Mouse (Mus musculus) kidney, postnatal 36 days (tissue): ENCODE data around the gene Gm28041.
"Not testable (repeated sequence)": the region's sequence is repeated elsewhere in the genome, so short reads cannot be mapped to it uniquely, and the experiment has no call there.

ENCODE experiments used
- DNase-seq, 2 experiments: peaks; one replicate each; pipeline ENCODE4 v3.0.0; 2021 to 2022; ENCODE audit warnings: mixed read lengths in 2 of 2

The Gm28041 gene

GRCm38 (mm10) chr13:67375050-67375911 is at the start of gene Gm28041, which contains the start of gene Zfp456:
Gene Gm28041 (minus strand): TSS chr13:67375733.
Gene Zfp456 (minus strand): TSS chr13:67375810.
- peak; percentile 86 to 89 for DNase-seq

- not testable (repeated sequence) for DNase-seq
Observed at GRCm38 (mm10) chr13:67422532-67422931, 47.0 kb upstream of the Gm28041 start.

DNA sequence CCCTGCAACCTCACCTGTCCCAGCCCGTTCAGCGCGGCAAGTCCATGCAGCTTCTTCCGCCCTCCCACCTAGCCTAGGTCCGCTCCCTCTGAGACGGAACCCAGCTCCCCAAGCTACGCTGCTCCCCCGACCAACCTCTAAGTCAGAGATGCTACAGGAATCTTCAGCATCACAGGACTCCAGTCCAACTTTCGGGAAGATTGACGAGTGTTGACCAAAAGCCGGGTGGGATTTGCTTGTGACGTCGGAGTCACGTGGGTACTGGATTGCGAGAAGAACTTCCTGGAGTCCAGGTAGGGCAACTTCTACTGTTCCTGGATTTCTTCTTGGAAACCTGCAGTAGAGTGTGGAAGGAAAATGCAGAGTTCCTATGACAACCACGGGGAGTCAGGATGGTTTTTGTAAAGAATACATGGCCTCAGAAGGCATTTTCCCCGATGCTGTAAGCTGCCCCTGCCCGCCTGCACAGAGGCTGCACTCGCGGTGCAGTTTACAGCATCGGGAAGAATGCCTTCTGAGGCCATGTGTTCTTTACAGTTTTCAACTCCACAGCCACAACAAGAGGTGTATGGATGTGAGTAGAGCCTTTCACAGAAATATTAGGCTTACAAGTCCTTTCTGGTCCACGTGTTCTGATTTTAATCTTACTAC is 45.8 kb upstream of the Gm28041 start, which contains the start of gene Zfp459:
Zfp459 (minus strand) TSS at position 212 of the 651 bp plus-strand sequence.
- DNase-seq = peak; percentile 64 to 80

- DNase-seq = no peak
Observed at GRCm38 (mm10) chr13:67420558-67421206, 45.1 kb upstream of the Gm28041 start.

DNA sequence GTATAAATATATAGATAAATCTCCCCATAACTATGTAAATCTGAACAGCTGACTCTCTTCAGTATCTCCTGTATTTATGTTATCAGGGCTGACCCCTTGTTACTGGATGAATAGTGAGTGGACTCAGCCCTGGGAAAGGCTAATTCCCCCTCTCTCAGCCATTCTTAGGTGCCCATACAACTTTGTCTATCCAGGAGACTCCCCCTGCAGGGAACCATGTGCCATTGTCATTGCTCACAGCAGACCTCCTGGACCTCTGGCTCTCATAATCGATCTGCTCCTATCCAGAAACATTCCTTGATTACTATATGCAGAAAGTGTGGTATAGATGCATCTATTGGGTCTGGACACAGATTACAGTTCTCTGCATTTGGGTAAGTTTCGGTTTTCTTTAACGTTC is 41.3 kb upstream of the Gm28041 start:
- no peak for DNase-seq

DNA sequence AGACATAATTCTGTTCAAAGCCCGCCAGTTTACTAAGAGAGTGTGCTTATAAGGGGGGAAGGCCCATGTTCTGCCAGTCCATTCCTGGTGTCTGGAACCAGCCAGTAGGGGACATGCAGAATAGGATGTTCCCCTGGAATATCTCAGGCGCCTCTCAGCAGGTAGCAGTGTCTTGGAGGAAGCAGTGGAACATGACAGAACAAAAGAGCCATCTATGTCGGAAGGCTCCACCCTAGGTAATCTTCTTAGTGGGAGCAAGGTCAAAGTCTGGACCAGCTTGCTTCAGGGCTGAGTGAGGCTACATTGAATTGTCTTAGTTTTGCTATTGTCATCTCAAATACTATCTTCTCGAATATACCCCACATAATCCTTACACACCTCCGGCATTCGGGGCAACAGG is 40.2 kb upstream of the Gm28041 start:
- no peak for DNase-seq

GRCm38 (mm10) chr13:67413634-67414033 is 38.1 kb upstream of the Gm28041 start:
- peak in 1 of 2 experiments; percentile 11 for DNase-seq

DNA sequence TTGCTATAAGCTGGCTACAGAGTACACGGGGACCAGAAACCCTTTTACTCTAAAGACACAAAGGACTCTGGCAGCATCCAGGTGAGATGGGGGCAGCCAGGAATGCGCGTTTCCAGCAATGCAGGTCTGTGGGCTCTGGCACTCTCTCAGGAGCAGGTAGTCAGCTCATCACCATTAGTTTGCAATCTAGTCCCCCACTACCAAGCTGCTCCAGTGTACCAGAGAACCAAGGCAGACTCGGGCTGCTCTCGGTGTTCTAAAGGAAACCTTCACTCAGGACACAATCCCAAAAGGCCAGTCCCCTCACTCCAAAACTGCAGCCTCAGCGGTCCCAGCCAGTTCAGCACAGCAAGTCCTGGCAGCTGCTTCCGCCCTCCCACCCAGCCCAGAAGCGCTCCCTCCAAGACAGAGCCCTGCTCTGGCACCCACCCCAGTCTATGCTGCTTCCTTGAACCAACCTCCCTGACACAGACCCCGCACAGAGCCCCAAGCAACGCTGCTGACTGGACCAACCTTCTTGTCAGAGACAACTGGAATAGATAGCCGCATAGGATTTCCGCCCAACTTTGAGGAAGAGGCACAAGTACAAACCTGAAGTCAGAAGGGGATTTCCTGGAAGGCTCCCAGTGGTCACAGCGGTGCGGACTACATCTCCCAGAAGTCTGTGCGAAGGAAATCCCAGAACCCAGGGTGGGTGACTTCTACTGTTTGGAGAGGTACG is 23.8 kb upstream of the Gm28041 start, which contains the start of gene Zfp429:
Zfp429 (minus strand) TSS at position 637 of the 721 bp plus-strand sequence.
- DNase-seq = peak; percentile 82 to 85

DNA sequence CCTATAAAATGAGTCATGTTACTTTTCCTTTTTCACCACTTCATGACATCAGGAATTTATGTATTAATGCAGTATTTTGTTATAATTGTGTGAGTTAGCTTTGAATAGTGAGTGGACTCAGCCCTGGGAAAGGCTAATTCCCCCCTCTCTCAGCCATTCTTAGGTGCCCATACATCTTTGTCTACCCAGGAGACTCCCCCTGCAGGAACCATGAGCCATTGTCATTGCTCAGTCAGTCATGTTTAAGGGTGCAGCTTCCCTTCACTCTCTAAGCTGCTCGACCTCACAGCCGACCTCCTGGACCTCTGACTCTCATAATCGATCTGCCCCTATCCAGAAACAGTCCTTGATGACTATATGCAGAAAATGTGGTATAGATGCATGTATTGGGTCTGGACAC is 722 bp upstream of the Gm28041 start:
- not testable (repeated sequence) for DNase-seq

- peak; percentile 94 to 95 for DNase-seq
Observed at GRCm38 (mm10) chr13:67360131-67360744, 15.3 kb downstream of the Gm28041 start, which contains the start of the genes Gm28044 and Zfp953. Gene Gm28044 (minus strand): TSS chr13:67360536. Gene Zfp953 (minus strand): TSS chr13:67360605.

DNA sequence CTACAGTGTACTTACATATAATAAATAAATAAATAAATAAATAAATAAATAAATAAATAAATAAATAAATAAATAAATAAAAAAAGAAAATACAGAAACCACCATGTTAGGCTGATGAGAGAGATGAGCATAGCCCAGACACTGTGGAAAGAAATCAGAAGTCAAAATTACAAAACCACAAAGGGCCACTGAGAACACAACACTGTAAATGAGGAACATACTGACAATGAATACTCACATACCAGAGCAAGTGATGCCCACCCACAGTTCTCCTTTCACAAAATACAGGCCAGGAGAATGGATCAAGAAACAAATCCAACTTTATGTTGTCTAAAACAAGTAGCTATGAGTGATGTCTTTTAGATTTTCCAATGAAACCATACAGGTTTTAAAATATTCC is 23.7 kb downstream of the Gm28041 start:
- DNase-seq = no peak

DNA sequence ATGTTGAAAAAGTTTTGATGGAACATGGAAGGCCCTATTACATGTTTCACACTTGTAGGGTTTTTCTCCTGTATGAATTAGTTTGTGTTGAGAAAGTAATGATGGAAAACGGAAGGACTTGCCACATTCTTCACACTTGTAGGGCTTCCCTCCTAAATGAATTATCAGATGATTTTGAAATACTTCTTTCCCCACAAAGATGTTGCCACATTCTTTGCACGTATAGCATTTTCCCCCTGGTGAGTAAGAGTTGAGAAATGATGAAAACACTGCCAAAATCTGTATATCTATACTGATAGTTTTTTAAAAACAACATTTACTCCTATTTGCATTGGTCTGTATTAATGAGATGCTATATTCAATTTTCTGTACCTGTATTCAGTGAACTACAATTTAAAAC is 32.1 kb downstream of the Gm28041 start:
- DNase-seq = no peak

DNA sequence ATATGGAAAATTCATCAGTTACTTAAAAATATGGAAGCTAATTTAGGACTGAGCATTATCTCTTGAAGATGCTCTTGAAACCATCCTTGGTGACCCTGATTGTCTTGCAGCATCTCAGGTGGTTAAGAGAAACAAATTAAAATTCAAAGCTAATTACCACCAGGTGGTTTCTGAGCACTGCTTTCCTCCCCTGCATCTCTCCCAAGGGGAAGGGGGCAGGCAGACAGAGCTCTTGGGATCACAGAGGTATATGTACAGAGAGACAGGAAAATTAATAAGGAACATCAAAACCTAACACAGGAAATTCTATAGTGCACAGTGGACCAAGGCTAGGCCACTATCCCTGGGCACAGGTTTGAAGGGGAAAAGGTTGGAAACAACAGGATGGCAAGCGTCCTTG is 42.7 kb downstream of the Gm28041 start:
- no peak for DNase-seq

- peak; percentile 91 to 93 for DNase-seq
Observed at GRCm38 (mm10) chr13:67332019-67332724, 43.4 kb downstream of the Gm28041 start, which contains the start of gene Zfp595. Gene Zfp595 (minus strand): TSS chr13:67332570.

GRCm38 (mm10) chr13:67306718-67307117 is 68.8 kb downstream of the Gm28041 start:
- no peak for DNase-seq

- DNase-seq = peak; percentile 92 to 93
Observed at GRCm38 (mm10) chr13:67305822-67306672, 69.5 kb downstream of the Gm28041 start, which contains the start of gene Zfp457. Gene Zfp457 (minus strand): TSS chr13:67306485.
